Mouse (Mus musculus) liver, embryonic 15.5 days (tissue): ENCODE measurements around the gene Agpat1. TPM values are rescaled to one million over a fixed set of nuclear protein-coding genes. Genes with fewer than 3 reads are reported as not detected.

Experiments
- ATAC-seq: fragments of 200-750 bp; cut with Nextera tagmentation; 2 replicates; pipeline ENCODE4 v1.8.0; 2017; ENCODE audit warnings: moderate number of reproducible peaks, mild to moderate bottlenecking, moderate library complexity; ENCODE audit not compliant: insufficient read depth
- H3K27ac ChIP-seq: fragments of 300-500 bp; sonication (generic); replicated peaks from 2 replicates; pipeline ENCODE4 v1.5.1; 2015; ENCODE audit warnings: mild to moderate bottlenecking, inconsistent platforms
- H3K27me3 ChIP-seq: fragments of 300-500 bp; sonication (generic); 2 replicates; pipeline ENCODE4 v1.6.1; 2015; ENCODE audit warnings: mild to moderate bottlenecking, inconsistent platforms
- H3K36me3 ChIP-seq: fragments of 300-500 bp; sonication (generic); replicated peaks from 2 replicates; pipeline ENCODE4 v1.6.1; 2015; ENCODE audit warnings: moderate library complexity, mild to moderate bottlenecking, inconsistent platforms
- H3K4me1 ChIP-seq: fragments of 300-500 bp; sonication (generic); replicated peaks from 2 replicates; pipeline ENCODE4 v1.6.1; 2015; ENCODE audit warnings: inconsistent platforms
- H3K4me2 ChIP-seq: fragments of 300-500 bp; sonication (generic); 2 replicates; pipeline ENCODE4 v1.6.1; 2015; ENCODE audit warnings: moderate library complexity, mild to moderate bottlenecking, inconsistent platforms
- H3K4me3 ChIP-seq: fragments of 300-500 bp; sonication (generic); replicated peaks from 2 replicates; pipeline ENCODE4 v1.5.1; 2015; ENCODE audit warnings: mild to moderate bottlenecking, inconsistent platforms
- H3K9ac ChIP-seq: fragments of 300-500 bp; sonication (generic); 2 replicates; pipeline ENCODE4 v1.6.1; 2015; ENCODE audit warnings: moderate library complexity, mild to moderate bottlenecking, inconsistent platforms
- H3K9me3 ChIP-seq: fragments of 300-500 bp; sonication (generic); replicated peaks from 2 replicates; pipeline ENCODE4 v1.6.1; 2016; ENCODE audit warnings: inconsistent platforms
- WGBS: fragments of 180-500 bp; shearing (Covaris S2); methylation state at CpG from one replicate; pipeline ENCODE4 v1.1.7; 2015; ENCODE audit warnings: mixed read lengths; ENCODE audit not compliant: insufficient replicate concordance; 5-methylcytosine and 5-hydroxymethylcytosine counted together
- polyA plus RNA-seq: library from polyadenylated mRNA; unstranded; fragments of >200 nt; fragmentation: Nextera tagmentation; extraction: Ambion mirVana; gene quantifications from 2 replicates; pipeline ENCODE4 v1.2.1, GENCODE M21; 2015

Gene Agpat1
- polyA plus RNA-seq, 1 experiment from 2014 or later: 21.1 TPM

GRCm38 (mm10) chr17:34585877-34586771 lies 17.9 kb upstream of the Agpat1 start:
- Histone ChIP-seq H3K9me3 (no peaks in the 10 kb centered on the region), H3K36me3 (no peaks in the 10 kb centered on the region), H3K4me2 (peak overlapping the region; percentile 100), H3K4me1 (peaks cover 46% of the 10 kb centered on the region), H3K27ac (no peak overlapping the region), H3K9ac (no peak overlapping the region), H3K4me3 (peak overlapping the region; percentile 91), H3K27me3 (peaks cover 12% of the 10 kb centered on the region; the same call in 1 of the 2 replicates)
- WGBS: 40% methylated on average over 32 of the region's 32 CpGs
- ATAC-seq: no peak

DNA sequence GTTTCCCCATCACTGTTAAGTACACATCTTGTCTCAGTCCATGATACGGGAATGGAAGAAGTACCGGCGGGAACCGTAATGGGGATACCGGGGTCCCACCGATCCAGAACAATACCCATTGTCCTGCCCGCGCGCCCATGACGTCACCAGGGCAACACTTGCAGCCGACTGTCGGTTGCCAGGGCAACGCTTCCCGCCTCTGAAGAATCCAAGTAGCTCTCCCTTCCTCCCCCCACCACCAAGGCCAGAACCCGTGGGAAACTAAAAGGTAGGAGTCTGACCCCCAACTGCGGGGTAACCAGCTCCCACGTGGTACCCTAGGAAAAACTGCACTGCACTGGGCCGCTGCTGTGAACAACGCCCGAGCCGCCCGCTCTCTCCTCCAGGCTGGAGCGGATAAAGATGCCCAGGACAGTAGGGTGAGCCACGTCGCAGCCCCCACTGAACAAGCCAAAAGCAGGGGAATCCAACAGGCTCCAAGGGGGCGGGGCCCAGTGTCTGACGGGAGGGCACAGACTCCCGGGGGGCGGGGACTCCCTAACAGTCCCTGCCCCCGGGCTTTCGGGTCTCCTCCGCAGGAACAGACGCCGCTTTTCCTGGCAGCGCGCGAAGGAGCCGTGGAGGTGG lies 17.2 kb upstream of the Agpat1 start:
- H3K4me1 ChIP-seq: peaks cover 53% of the 10 kb centered on the region
- H3K27me3 ChIP-seq: peaks cover 12% of the 10 kb centered on the region; the same call in 1 of the 2 replicates
- H3K9ac ChIP-seq: peak overlapping the region; percentile 91
- H3K4me2 ChIP-seq: peak overlapping the region; percentile 100
- under 1% methylated on average over 38 of the region's 38 CpGs for WGBS
- peak; percentile 81 for ATAC-seq
- H3K9me3 ChIP-seq: no peaks in the 10 kb centered on the region
- no peaks in the 10 kb centered on the region for H3K36me3 ChIP-seq
- peak overlapping the region; percentile 86 for H3K27ac ChIP-seq
- H3K4me3 ChIP-seq: peak overlapping the region; percentile 91

DNA sequence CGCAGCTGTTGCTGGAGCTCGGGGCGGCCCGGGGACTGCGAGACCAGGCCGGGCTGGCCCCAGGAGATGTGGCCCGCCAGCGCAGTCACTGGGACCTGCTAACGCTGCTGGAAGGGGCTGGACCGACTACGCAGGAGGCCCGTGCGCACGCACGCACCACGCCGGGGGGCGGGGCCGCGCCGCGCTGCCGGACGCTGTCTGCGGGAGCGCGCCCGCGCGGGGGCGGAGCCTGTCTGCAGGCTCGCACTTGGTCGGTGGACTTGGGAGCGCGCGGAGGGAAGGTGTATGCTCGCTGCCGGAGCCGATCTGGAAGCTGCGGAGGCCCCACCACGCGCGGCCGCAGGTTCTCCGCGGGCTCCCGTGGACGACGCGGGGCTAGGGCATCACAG lies 16.6 kb upstream of the Agpat1 start:
- Histone ChIP-seq H3K4me2 (peak overlapping the region; percentile 100), H3K27me3 (peaks cover 12% of the 10 kb centered on the region; the same call in 1 of the 2 replicates), H3K4me3 (peak overlapping the region; percentile 91), H3K9ac (peak overlapping the region; percentile 91), H3K9me3 (no peaks in the 10 kb centered on the region), H3K36me3 (no peaks in the 10 kb centered on the region), H3K4me1 (peaks cover 57% of the 10 kb centered on the region), H3K27ac (peak overlapping the region; percentile 86)
- ATAC-seq: peak; percentile 87
- WGBS: under 1% methylated on average over 50 of the region's 50 CpGs

GRCm38 (mm10) chr17:34587814-34588213 lies 16.2 kb upstream of the Agpat1 start:
- 1% methylated on average over 19 of the region's 19 CpGs for WGBS
- Histone ChIP-seq H3K9ac (peak overlapping the region; percentile 91), H3K4me3 (peak overlapping the region; percentile 91), H3K27ac (peak overlapping the region; percentile 86), H3K36me3 (no peaks in the 10 kb centered on the region), H3K4me2 (peak overlapping the region; percentile 100), H3K4me1 (peaks cover 61% of the 10 kb centered on the region), H3K27me3 (peaks cover 12% of the 10 kb centered on the region; the same call in 1 of the 2 replicates), H3K9me3 (no peaks in the 10 kb centered on the region)
- no peak for ATAC-seq

- 44% methylated on average over 3 of the region's 3 CpGs for WGBS
- H3K9ac ChIP-seq: no peak overlapping the region; the same call in 1 of the 2 replicates
Observed at GRCm38 (mm10) chr17:34588767-34589166, 15.3 kb upstream of the Agpat1 start.

GRCm38 (mm10) chr17:34589206-34589605 lies 14.9 kb upstream of the Agpat1 start:
- Histone ChIP-seq H3K4me2 (peak overlapping the region; percentile 100), H3K9ac (peak overlapping the region; percentile 15; the same call in 1 of the 2 replicates), H3K4me1 (peaks cover 75% of the 10 kb centered on the region), H3K27me3 (peaks cover 12% of the 10 kb centered on the region; the same call in 1 of the 2 replicates), H3K4me3 (peak overlapping the region; percentile 84), H3K27ac (peak overlapping the region; percentile 87), H3K9me3 (no peaks in the 10 kb centered on the region), H3K36me3 (0 out of 2 replicates have a peak, but pooled peaks cover 3% of the 10 kb centered on the region)
- 31% methylated on average over 7 of the region's 7 CpGs for WGBS
- no peak for ATAC-seq

More at GRCm38 (mm10) chr17:34588767-34589166, 15.3 kb upstream of the Agpat1 start:
- Histone ChIP-seq H3K4me3 (peak overlapping the region; percentile 84), H3K27ac (peak overlapping the region; percentile 87; the same call in 1 of the 2 replicates), H3K36me3 (no peaks in the 10 kb centered on the region), H3K27me3 (peaks cover 12% of the 10 kb centered on the region; the same call in 1 of the 2 replicates), H3K4me1 (peaks cover 70% of the 10 kb centered on the region), H3K9me3 (no peaks in the 10 kb centered on the region), H3K4me2 (peak overlapping the region; percentile 100)
- ATAC-seq: no peak

DNA sequence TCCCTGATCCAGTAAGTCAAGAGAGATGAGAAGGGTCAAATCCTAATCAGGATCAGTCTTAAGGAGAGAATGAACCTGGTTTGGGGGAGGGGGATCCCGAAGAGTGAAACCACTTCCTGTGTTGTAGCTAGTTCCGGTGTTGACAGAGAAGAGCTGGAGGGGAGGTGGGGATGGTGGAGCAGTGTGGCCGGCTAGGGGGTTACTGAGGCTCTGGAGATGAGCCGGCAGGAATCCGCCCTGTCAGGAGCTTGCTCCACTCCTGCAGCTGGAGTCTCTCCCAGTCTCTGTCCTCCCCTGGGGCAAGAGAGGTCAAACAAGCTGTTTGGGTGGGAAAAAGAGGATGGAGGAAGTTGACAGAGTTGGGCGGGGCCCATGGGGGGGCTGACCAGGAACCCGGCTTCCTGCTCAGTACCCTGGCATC lies 14.4 kb upstream of the Agpat1 start, which contains the start of gene Gpsm3:
Gene Gpsm3 (plus strand): TSS at position 126 of the 421 bp plus-strand sequence.
- peaks cover 76% of the 10 kb centered on the region for H3K4me1 ChIP-seq
- peak within 1 kb of the TSS; percentile 100 for H3K4me2 ChIP-seq
- peaks cover 12% of the 10 kb centered on the region; the same call in 1 of the 2 replicates for H3K27me3 ChIP-seq
- peak within 1 kb of the TSS; percentile 91; the same call in 1 of the 2 replicates for H3K9ac ChIP-seq
- WGBS: 8% methylated on average over 7 of the region's 7 CpGs
- peaks cover 8% of the 10 kb centered on the region for H3K36me3 ChIP-seq
- ATAC-seq: no peak
- H3K27ac ChIP-seq: peak within 1 kb of the TSS; percentile 87
- no peaks in the 10 kb centered on the region for H3K9me3 ChIP-seq
- peak within 1 kb of the TSS; percentile 84 for H3K4me3 ChIP-seq

GRCm38 (mm10) chr17:34590154-34590987 lies 13.7 kb upstream of the Agpat1 start:
- WGBS: 43% methylated on average over 15 of the region's 15 CpGs
- Histone ChIP-seq H3K4me2 (peak overlapping the region; percentile 100), H3K27me3 (peaks cover 12% of the 10 kb centered on the region; the same call in 1 of the 2 replicates), H3K9ac (peak overlapping the region; percentile 91; the same call in 1 of the 2 replicates), H3K4me3 (peak overlapping the region; percentile 84), H3K27ac (peak overlapping the region; percentile 87), H3K36me3 (peaks cover 15% of the 10 kb centered on the region), H3K4me1 (peaks cover 81% of the 10 kb centered on the region), H3K9me3 (no peaks in the 10 kb centered on the region)
- ATAC-seq: no peak

DNA sequence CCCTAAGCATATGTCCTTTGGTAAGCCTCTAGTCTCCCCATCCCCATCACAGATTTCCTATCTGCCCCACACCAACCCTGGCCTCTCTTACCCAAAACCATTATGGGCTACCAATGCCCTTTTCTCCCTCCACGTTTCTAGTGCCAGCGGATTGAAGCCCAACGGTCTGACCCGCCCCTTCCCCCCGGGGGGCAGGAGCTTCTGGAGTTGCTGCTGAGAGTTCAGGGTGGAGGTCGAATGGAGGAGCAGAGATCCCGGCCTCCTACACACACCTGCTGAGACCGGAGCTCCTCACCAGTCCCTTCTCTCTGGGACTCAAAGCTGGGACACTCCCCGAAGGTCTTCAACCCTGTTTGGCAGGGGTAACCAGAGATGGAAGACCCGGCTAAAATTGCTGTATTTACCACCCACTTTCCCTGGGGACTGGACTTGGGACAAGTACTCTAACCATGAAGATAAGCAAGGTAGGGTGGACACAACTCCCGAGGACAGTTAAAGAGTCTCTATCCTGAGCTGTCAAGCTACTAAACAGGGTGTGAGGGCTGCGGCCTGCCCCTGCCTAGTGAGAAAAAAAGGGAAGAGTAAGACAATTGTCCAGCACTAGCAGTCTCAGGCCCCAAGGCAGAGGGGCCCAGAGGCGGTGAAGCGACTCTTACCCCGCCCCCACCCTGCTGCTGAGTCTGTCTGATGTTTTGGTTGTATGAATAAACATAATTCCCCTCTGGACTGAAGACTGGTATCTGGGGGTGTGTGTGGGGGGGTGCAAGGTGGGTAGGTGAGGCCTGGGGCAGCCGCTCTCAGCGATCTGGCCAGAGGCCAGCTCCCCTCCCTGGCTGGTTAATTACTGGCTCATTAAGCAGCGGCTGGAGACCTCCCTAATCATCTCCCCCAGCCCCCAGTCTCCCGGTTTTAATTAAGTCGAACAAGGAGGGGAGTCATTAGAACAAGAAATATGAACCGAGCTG lies 12.8 kb upstream of the Agpat1 start, which contains the start of gene Pbx2:
Gene Pbx2 (plus strand): TSS at position 238 of the 965 bp plus-strand sequence.
- peaks cover 3% of the 10 kb centered on the region; the same call in 1 of the 2 replicates for H3K27me3 ChIP-seq
- no peak for ATAC-seq
- H3K9ac ChIP-seq: peak within 1 kb of the TSS; percentile 91
- no peaks in the 10 kb centered on the region for H3K9me3 ChIP-seq
- H3K36me3 ChIP-seq: peaks cover 23% of the 10 kb centered on the region
- WGBS: 5% methylated on average over 21 of the region's 21 CpGs
- H3K4me3 ChIP-seq: peak within 1 kb of the TSS; percentile 84
- H3K4me1 ChIP-seq: peaks cover 83% of the 10 kb centered on the region
- H3K27ac ChIP-seq: peak within 1 kb of the TSS; percentile 87
- H3K4me2 ChIP-seq: peak within 1 kb of the TSS; percentile 100
